Mouse (Mus musculus) testis, adult 2 months (tissue): Measurements from ENCODE around the gene Gdi2. TPM values are rescaled to one million over a fixed set of nuclear protein-coding genes. Genes with fewer than 3 reads are reported as not detected.

ENCODE experiments used
- H3K27ac ChIP-seq: fragments of 200-500 bp; 2 replicates; pipeline ENCODE4 v1.5.1; 2012; ENCODE audit warnings: low read depth, low read length; ENCODE audit not compliant: control insufficient read depth, insufficient read depth
- H3K27me3 ChIP-seq: fragments of 200-500 bp; 2 replicates; pipeline ENCODE4 v1.6.1; 2012; ENCODE audit warnings: mild to moderate bottlenecking, low read length, moderate library complexity; ENCODE audit not compliant: control insufficient read depth, insufficient read depth
- H3K36me3 ChIP-seq: fragments of 200-500 bp; 2 replicates; pipeline ENCODE4 v1.6.1; 2012; ENCODE audit warnings: mild to moderate bottlenecking, low read length; ENCODE audit not compliant: control insufficient read depth, insufficient read depth
- H3K4me1 ChIP-seq: fragments of 200-500 bp; 2 replicates; pipeline ENCODE4 v1.6.1; 2012; ENCODE audit warnings: low read length; ENCODE audit not compliant: control insufficient read depth, insufficient read depth
- H3K4me3 ChIP-seq: fragments of 200-500 bp; 2 replicates; pipeline ENCODE4 v1.5.1; 2012; ENCODE audit warnings: low read depth, mild to moderate bottlenecking, low read length, moderate library complexity, mixed read lengths; ENCODE audit not compliant: control insufficient read depth
- CTCF ChIP-seq: fragments of 200-500 bp; IDR thresholded peaks from 2 replicates; pipeline ENCODE4 v1.5.1; 2012; ENCODE audit warnings: low read depth, mild to moderate bottlenecking, inconsistent platforms, low read length, moderate library complexity; ENCODE audit not compliant: control insufficient read depth, insufficient read depth, insufficient replicate concordance
- POLR2A ChIP-seq: fragments of 200-500 bp; IDR thresholded peaks from 2 replicates; pipeline ENCODE4 v1.6.1; 2012; ENCODE audit warnings: low read depth, mild to moderate bottlenecking, inconsistent platforms, low read length, moderate library complexity; ENCODE audit not compliant: control insufficient read depth
- polyA plus RNA-seq: library from polyadenylated mRNA; depleted of rRNA; stranded (reverse); fragments of >200 nt; gene quantifications from 2 replicates; pipeline ENCODE4 v1.2.3, GENCODE M21; 2012

Gdi2 gene
- polyA plus RNA-seq, 1 experiment = 214 TPM

GRCm38 (mm10) chr13:3538969-3539562 is 1.2 kb downstream of the Gdi2 start:
- Histone ChIP-seq H3K27ac (no peak overlapping the region; the same call in 1 of the 2 replicates), H3K4me3 (peak overlapping the region; percentile 100), H3K4me1 (peaks cover 8% of the 10 kb centered on the region), H3K27me3 (no peaks in the 10 kb centered on the region), H3K36me3 (no peaks in the 10 kb centered on the region)
- TF ChIP-seq POLR2A = no peak
- no peak for TF ChIP-seq CTCF

- Histone ChIP-seq H3K27me3 (no peaks in the 10 kb centered on the region), H3K36me3 (no peaks in the 10 kb centered on the region), H3K27ac (no peak overlapping the region), H3K4me3 (no peak overlapping the region), H3K4me1 (peaks cover 8% of the 10 kb centered on the region)
- TF ChIP-seq POLR2A (no peak), CTCF (no peak)
These were observed 2.3 kb downstream of the Gdi2 start for GRCm38 (mm10) chr13:3540166-3540565.

GRCm38 (mm10) chr13:3541159-3541782 is 3.4 kb downstream of the Gdi2 start:
- TF ChIP-seq CTCF (no peak), POLR2A (no peak)
- H3K36me3 ChIP-seq = no peaks in the 10 kb centered on the region
- H3K4me1 ChIP-seq = peaks cover 8% of the 10 kb centered on the region
- H3K27ac ChIP-seq = no peak overlapping the region
- H3K27me3 ChIP-seq = no peaks in the 10 kb centered on the region
- H3K4me3 ChIP-seq = no peak overlapping the region

- Histone ChIP-seq H3K4me1 (peaks cover 2% of the 10 kb centered on the region; the same call in 1 of the 2 replicates), H3K36me3 (no peaks in the 10 kb centered on the region)
These were observed 6.4 kb downstream of the Gdi2 start for GRCm38 (mm10) chr13:3544077-3544874.

GRCm38 (mm10) chr13:3544925-3545324 is 7.1 kb downstream of the Gdi2 start:
- peaks cover 2% of the 10 kb centered on the region; the same call in 1 of the 2 replicates for H3K4me1 ChIP-seq
- no peak overlapping the region for H3K27ac ChIP-seq
- H3K4me3 ChIP-seq = no peak overlapping the region
- H3K27me3 ChIP-seq = no peaks in the 10 kb centered on the region
- TF ChIP-seq POLR2A (no peak), CTCF (no peak)
- no peaks in the 10 kb centered on the region for H3K36me3 ChIP-seq

More at GRCm38 (mm10) chr13:3544077-3544874, 6.4 kb downstream of the Gdi2 start:
- H3K27ac ChIP-seq = no peak overlapping the region
- no peaks in the 10 kb centered on the region for H3K27me3 ChIP-seq
- no peak for TF ChIP-seq CTCF
- TF ChIP-seq POLR2A = no peak
- H3K4me3 ChIP-seq = no peak overlapping the region

GRCm38 (mm10) chr13:3547410-3547809 is 9.5 kb downstream of the Gdi2 start:
- H3K36me3 ChIP-seq = no peaks in the 10 kb centered on the region
- TF ChIP-seq CTCF (no peak), POLR2A (no peak)

GRCm38 (mm10) chr13:3547856-3548255 is 10.0 kb downstream of the Gdi2 start:
- no peaks in the 10 kb centered on the region for H3K36me3 ChIP-seq
- H3K27ac ChIP-seq = no peak overlapping the region

More at GRCm38 (mm10) chr13:3547410-3547809, 9.5 kb downstream of the Gdi2 start:
- H3K4me1 ChIP-seq = no peaks in the 10 kb centered on the region
- H3K4me3 ChIP-seq = no peak overlapping the region
- no peak overlapping the region for H3K27ac ChIP-seq
- H3K27me3 ChIP-seq = no peaks in the 10 kb centered on the region

More at GRCm38 (mm10) chr13:3547856-3548255, 10.0 kb downstream of the Gdi2 start:
- Histone ChIP-seq H3K4me1 (no peaks in the 10 kb centered on the region), H3K4me3 (no peak overlapping the region), H3K27me3 (no peaks in the 10 kb centered on the region)
- TF ChIP-seq CTCF (no peak), POLR2A (no peak)
